Mouse (Mus musculus) hindbrain, embryonic 11.5 days (tissue): ENCODE measurements at regions not wholly inside any gene's neighbourhood (a gene's known extent, or its start where the extent isn't known, plus 50 kb on each side); places are given as distances from the start of the nearest gene placed in this dataset.

ENCODE experiments used
- ATAC-seq: fragments of 200-750 bp; cut with Nextera tagmentation; 2 replicates; pipeline ENCODE4 v1.8.0; 2017; ENCODE audit warnings: mild to moderate bottlenecking, moderate TSS enrichment, moderate library complexity; ENCODE audit not compliant: low FRiP score
- DNase-seq: peaks from one replicate; pipeline ENCODE4 v3.0.0-alpha.2; 2015; ENCODE audit warnings: low spot score
- H3K27ac ChIP-seq: fragments of 300-500 bp; sonication (generic); 2 replicates; pipeline ENCODE4 v1.5.1; 2014; ENCODE audit warnings: mild to moderate bottlenecking, low read depth, low read length
- H3K27me3 ChIP-seq: fragments of 300-500 bp; sonication (generic); 2 replicates; pipeline ENCODE4 v1.6.1; 2014; ENCODE audit warnings: mild to moderate bottlenecking, low read length, moderate library complexity, mixed read lengths; ENCODE audit not compliant: control insufficient read depth, insufficient read depth
- H3K36me3 ChIP-seq: fragments of 300-500 bp; sonication (generic); 2 replicates; pipeline ENCODE4 v1.6.1; 2014; ENCODE audit warnings: mild to moderate bottlenecking, low read length, moderate library complexity, mixed read lengths; ENCODE audit not compliant: control insufficient read depth, insufficient read depth
- H3K4me1 ChIP-seq: fragments of 300-500 bp; sonication (generic); replicated peaks from 2 replicates; pipeline ENCODE4 v1.6.1; 2014; ENCODE audit warnings: low read length, mixed read lengths; ENCODE audit not compliant: control insufficient read depth, insufficient read depth
- H3K4me2 ChIP-seq: fragments of 300-500 bp; sonication (generic); replicated peaks from 2 replicates; pipeline ENCODE4 v1.6.1; 2014; ENCODE audit warnings: mild to moderate bottlenecking, low read depth, low read length
- H3K4me3 ChIP-seq: fragments of 300-500 bp; sonication (generic); 2 replicates; pipeline ENCODE4 v1.5.1; 2014; ENCODE audit warnings: low read depth, low read length
- H3K9ac ChIP-seq: fragments of 300-500 bp; sonication (generic); 2 replicates; pipeline ENCODE4 v1.6.1; 2014; ENCODE audit warnings: low read depth, low read length
- H3K9me3 ChIP-seq: fragments of 300-500 bp; sonication (generic); 2 replicates; pipeline ENCODE4 v1.6.1; 2016; ENCODE audit warnings: low read length; ENCODE audit not compliant: control insufficient read depth
- WGBS: fragments of 180-500 bp; shearing (Covaris S2); extraction: QIAGEN DNeasy Blood & Tissue Kit; methylation state at CpG from one replicate; pipeline ENCODE4 v1.1.7; 2014; 5-methylcytosine and 5-hydroxymethylcytosine counted together

DNA sequence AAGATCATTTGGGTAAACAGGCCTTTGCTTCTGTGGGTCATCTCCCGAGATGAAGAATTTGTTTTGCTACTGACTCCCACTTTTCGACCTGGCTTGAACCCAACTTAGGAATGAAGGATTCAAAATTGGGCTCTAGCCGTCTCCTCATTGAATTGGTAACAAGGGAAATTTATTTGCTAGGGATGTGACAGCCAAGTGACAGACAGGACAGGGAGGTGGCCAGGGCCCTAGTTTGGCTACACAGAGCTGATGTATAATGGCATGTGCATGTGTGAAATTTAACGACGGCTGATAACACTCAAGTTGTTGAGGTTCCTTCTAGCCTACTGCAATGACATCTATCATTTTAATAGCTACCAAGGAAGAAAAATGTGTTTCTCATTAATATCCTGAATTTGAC is 268.7 kb downstream of the Nedd1 start:
- Histone ChIP-seq H3K9me3 (no peaks in the 10 kb centered on the region), H3K9ac (no peak overlapping the region)
- no peak for ATAC-seq

GRCm38 (mm10) chr10:92445957-92446356 is 276.3 kb downstream of the Nedd1 start:
- ATAC-seq (no peak), DNase-seq (no peak)
- no peak overlapping the region for H3K27ac ChIP-seq
- H3K9me3 ChIP-seq, result no peaks in the 10 kb centered on the region
- 89% methylated on average over 2 of the region's 2 CpGs for WGBS
- H3K4me2 ChIP-seq, result no peak overlapping the region
- H3K36me3 ChIP-seq, result no peaks in the 10 kb centered on the region
- no peaks in the 10 kb centered on the region for H3K4me1 ChIP-seq
- H3K9ac ChIP-seq, result no peak overlapping the region
- no peaks in the 10 kb centered on the region for H3K27me3 ChIP-seq
- H3K4me3 ChIP-seq, result no peak overlapping the region

More for the DNA sequence above, 268.7 kb downstream of the Nedd1 start:
- DNase-seq, result no peak
- Histone ChIP-seq H3K4me3 (no peak overlapping the region), H3K27me3 (no peaks in the 10 kb centered on the region), H3K4me2 (no peak overlapping the region), H3K36me3 (no peaks in the 10 kb centered on the region), H3K27ac (no peak overlapping the region), H3K4me1 (no peaks in the 10 kb centered on the region)
- 86% methylated on average over 5 of the region's 5 CpGs for WGBS

GRCm38 (mm10) chr10:92438621-92439394 is 283.4 kb downstream of the Nedd1 start:
- no peak overlapping the region for H3K27ac ChIP-seq
- peak; percentile 23 for DNase-seq
- ATAC-seq, result no peak
- no peaks in the 10 kb centered on the region for H3K36me3 ChIP-seq
- H3K27me3 ChIP-seq, result no peaks in the 10 kb centered on the region
- no peak overlapping the region for H3K9ac ChIP-seq
- no peaks in the 10 kb centered on the region for H3K9me3 ChIP-seq
- H3K4me1 ChIP-seq, result no peaks in the 10 kb centered on the region
- no peak overlapping the region for H3K4me2 ChIP-seq
- WGBS, result 32% methylated on average over 8 of the region's 8 CpGs
- H3K4me3 ChIP-seq, result no peak overlapping the region

DNA sequence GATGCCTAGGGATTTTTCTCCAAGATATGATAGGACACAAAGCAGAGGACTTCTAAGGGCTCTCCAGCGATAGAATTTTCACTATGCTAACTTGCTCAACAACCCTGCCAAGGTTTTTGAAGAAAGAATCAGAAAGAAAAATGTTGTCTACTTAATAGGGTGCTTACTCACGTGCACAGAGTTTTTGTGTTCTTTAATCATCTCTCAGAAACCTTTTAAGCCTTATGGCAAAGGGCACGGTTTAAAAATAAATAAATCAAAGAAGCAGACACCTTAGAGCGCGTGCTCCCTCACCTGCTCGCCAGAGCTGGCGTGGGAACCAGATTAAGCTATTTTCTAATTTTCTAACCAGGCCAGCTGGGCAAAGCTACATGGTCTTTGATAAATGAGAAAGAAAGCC is 293.0 kb downstream of the Nedd1 start:
- Histone ChIP-seq H3K36me3 (no peaks in the 10 kb centered on the region), H3K27me3 (no peaks in the 10 kb centered on the region), H3K9me3 (no peaks in the 10 kb centered on the region), H3K4me2 (no peak overlapping the region), H3K4me1 (no peaks in the 10 kb centered on the region), H3K9ac (no peak overlapping the region), H3K4me3 (no peak overlapping the region), H3K27ac (no peak overlapping the region)
- ATAC-seq (no peak), DNase-seq (no peak)
- WGBS, result 77% methylated on average over 7 of the region's 7 CpGs

DNA sequence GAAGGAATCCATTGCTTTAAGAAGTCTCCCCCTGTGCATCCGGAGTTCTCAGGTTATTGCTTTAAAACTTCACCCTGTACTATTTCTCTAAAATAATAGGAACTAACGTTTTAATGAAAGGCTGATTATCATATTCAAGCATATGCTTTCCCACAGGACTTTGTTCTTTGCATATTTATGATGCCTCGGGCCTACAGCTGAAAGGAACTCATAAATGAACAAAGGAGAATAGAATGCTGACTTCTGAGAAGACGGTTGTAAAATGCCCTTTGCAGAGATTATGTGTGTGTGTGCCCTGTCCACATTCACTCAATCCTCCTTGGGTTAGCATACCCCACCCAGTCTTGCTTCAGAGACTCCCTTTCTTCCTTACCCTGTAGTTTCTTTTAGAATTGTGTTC is 294.2 kb downstream of the Nedd1 start:
- no peak for DNase-seq
- H3K27me3 ChIP-seq, result no peaks in the 10 kb centered on the region
- WGBS, result 33% methylated on average over 4 of the region's 4 CpGs
- H3K4me1 ChIP-seq, result no peaks in the 10 kb centered on the region
- no peaks in the 10 kb centered on the region for H3K9me3 ChIP-seq
- no peak overlapping the region for H3K27ac ChIP-seq
- H3K9ac ChIP-seq, result no peak overlapping the region
- no peaks in the 10 kb centered on the region for H3K36me3 ChIP-seq
- H3K4me3 ChIP-seq, result no peak overlapping the region
- no peak overlapping the region for H3K4me2 ChIP-seq
- ATAC-seq, result no peak

DNA sequence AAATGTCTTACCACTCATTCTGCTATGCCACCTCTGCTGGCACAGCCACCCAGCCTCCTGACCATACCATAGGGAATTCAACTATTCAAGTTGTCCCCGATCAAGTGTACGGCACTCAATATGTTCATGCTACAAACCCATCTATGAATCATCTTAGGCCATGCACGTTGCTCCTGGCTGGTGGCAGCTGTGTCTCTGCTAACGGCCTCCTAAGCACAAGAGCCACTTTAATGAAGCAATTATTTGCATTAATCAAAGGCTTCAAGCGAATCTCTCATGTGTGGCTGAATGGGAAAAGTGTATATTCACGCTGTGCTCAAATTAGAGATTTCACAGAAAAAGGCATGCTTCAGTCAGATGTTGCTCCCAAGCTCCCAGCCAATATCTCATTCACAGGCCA is 295.8 kb downstream of the Nedd1 start:
- Histone ChIP-seq H3K9ac (no peak overlapping the region), H3K4me2 (no peak overlapping the region), H3K36me3 (no peaks in the 10 kb centered on the region), H3K4me1 (no peaks in the 10 kb centered on the region), H3K9me3 (no peaks in the 10 kb centered on the region), H3K4me3 (no peak overlapping the region), H3K27ac (no peak overlapping the region), H3K27me3 (no peaks in the 10 kb centered on the region)
- ATAC-seq (no peak), DNase-seq (no peak)
- WGBS, result 78% methylated on average over 6 of the region's 6 CpGs

GRCm38 (mm10) chr10:92412737-92413136 is 309.5 kb downstream of the Nedd1 start:
- no peak overlapping the region for H3K27ac ChIP-seq
- DNase-seq (no peak), ATAC-seq (no peak)
- no peak overlapping the region for H3K9ac ChIP-seq
- H3K4me2 ChIP-seq, result no peak overlapping the region
- no peaks in the 10 kb centered on the region for H3K9me3 ChIP-seq
- H3K4me1 ChIP-seq, result no peaks in the 10 kb centered on the region
- no peak overlapping the region for H3K4me3 ChIP-seq
- WGBS, result 84% methylated on average over 7 of the region's 7 CpGs
- H3K27me3 ChIP-seq, result no peaks in the 10 kb centered on the region
- no peaks in the 10 kb centered on the region for H3K36me3 ChIP-seq

- 62% methylated on average over 5 of the region's 5 CpGs for WGBS
- no peak for ATAC-seq
Observed at GRCm38 (mm10) chr10:92410813-92411325, 311.4 kb downstream of the Nedd1 start.

DNA sequence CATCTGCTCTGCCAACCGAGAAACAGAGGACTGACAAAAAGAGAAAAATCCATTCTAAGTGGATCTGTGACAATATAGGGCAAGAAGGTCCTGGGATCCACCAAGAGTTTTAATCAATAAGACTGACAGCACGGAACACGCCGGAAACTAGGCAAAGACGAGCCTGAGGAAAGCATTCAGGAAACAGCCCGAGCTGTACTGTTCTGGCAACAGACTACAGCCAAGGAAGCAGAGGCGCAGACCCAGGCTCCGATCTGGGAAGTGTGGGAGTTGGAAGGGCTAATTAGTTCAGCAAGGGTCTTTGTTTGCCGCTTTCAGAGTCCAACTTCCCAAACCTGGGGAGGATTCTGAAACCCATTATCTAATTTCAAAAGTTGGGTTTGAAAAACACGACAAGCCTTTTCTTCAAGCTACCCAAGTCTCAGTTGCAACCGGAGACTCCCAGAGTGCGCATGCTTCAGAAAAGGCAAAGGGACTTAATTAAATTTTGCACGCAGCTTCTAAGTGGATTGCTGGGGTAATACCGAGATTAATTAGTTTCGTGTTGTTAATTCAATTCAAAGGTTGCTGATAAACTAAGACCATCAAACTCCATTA is 317.4 kb downstream of the Nedd1 start:
- Histone ChIP-seq H3K27ac (no peak overlapping the region), H3K9ac (no peak overlapping the region), H3K4me2 (no peak overlapping the region), H3K9me3 (no peaks in the 10 kb centered on the region), H3K36me3 (no peaks in the 10 kb centered on the region), H3K4me1 (no peaks in the 10 kb centered on the region), H3K27me3 (no peaks in the 10 kb centered on the region), H3K4me3 (no peak overlapping the region)
- ATAC-seq, result no peak
- 64% methylated on average over 15 of the region's 15 CpGs for WGBS
- no peak for DNase-seq

More at GRCm38 (mm10) chr10:92410813-92411325, 311.4 kb downstream of the Nedd1 start:
- no peak for DNase-seq
- no peaks in the 10 kb centered on the region for H3K27me3 ChIP-seq
- H3K4me3 ChIP-seq, result no peak overlapping the region
- no peak overlapping the region for H3K27ac ChIP-seq
- H3K4me2 ChIP-seq, result no peak overlapping the region
- H3K36me3 ChIP-seq, result no peaks in the 10 kb centered on the region
- H3K9me3 ChIP-seq, result no peaks in the 10 kb centered on the region
- H3K4me1 ChIP-seq, result no peaks in the 10 kb centered on the region
- H3K9ac ChIP-seq, result no peak overlapping the region
